Mouse (Mus musculus) ES-CJ7 (cell line): ENCODE measurements at regions not wholly inside any gene's neighbourhood (a gene's known extent, or its start where the extent isn't known, plus 50 kb on each side); places are given as distances from the start of the nearest gene placed in this dataset.

Experiments used
- DNase-seq: peaks from one replicate; pipeline ENCODE4 v3.0.0; 2011; ENCODE audit warnings: low read depth, low spot score

DNA sequence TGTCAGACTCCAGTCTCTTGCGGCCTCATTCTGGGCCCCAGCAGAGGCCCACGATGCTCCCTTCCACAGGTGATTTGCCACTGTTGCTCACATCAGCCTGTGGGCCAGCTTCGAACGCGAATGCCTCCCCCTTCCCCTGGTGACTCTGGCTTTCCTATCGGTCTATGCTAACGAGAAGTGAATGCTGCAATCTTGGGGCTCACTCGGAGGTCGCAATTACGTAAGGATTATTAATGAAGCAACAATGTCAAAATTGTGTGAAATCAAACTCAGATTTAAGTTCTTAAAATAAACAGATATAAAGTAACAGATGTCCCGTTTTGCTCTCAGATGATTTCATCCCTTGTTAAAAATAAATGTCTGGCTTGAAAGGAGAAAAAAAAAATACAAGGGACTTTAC is 572.3 kb downstream of the Bnc2 start:
- DNase-seq, result no peak

DNA sequence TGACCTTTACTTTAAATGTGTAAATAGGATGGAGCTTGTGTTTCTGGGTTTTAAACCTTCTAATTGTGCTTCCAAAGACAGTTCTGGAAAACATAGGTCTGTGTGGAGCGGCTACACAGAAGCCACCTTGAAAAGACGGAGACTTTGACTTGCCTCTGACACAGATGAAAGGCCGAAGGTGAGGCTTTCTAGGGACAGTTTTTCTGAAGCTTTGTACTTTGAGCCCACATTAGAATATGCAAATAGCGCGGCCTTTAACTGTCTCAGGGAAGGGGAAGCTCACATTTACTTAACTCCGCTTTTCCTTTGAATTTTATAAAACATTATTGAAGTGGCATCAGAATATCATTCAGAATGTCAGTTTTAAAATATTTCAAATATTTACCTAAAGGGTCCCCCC is 566.5 kb downstream of the Bnc2 start:
- DNase-seq, result peak; percentile 16

DNA sequence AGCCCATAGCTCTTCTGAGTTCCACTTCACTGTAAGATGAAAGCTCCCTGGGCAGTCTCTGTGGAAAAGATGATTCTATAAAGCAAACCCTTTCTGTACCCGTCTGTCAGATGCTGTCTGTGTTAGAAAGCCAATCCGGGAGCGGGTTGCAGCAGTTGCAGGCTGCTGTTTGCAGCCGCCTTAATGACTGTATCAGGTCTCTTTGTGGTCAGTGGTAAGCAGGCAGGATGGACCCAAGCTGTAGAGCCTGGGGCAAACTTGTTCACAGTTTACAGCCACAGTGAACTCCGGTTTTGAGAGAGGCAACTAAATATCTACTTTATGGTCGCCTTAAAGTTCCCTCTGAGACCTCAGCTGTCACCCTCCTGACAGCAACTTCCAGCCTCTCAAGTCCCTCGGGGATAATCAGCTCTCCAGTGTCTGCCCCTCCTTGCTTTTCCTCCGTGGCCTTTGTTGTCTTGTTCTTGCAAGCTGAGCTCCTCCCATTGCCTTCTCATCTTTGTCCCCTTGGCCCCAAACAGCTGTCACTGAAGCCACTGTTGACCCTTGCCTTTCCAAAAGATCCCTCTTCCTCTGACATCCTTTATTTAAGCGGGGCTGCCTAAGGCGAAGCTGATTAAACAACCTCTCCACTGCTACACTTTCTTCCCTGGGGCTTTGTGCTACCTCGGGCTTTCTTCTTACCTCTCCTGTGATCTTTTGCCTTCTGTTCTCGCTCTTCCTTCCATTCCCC is 565.1 kb downstream of the Bnc2 start:
- no peak for DNase-seq

DNA sequence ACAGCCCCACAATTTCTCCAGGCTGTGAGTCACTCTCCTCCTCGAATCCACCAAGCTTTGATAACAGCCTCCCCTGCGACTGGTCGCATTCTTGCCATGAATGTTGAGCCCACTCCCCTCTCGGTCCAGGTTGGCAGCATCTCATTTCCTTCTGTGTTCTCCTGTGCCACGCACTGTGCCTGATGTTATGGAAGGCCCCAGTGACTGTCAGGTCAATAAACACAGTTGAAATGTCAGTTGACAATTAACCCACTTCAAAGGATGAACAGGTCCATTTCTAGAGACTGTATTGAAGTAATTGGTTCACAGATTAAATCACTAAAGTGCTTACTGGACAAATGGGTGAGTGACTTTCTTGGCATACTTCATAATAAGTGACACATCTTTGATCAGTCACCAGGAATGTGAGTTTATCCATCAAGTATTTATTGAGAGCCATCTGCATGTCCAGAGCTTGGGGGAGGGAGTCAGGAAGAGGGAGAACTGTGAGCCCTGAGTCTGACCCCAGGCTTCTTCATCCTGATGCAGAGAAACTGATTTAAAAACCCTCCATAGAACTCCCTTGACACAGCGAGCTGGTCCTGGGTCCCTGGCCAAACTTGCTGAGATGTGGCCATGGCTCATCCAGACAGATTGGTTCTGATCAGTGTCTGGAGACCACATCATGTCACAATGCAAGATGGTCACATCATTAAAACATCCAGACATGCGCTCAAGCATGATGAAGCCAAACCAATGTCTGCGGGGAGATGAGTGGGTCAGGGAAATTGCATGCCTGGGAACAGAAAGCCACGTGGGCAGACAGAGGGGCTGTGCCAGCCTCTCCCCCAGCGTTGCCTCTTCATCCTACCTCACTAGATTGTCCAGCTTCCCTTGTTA is 560.7 kb downstream of the Bnc2 start:
- DNase-seq, result no peak

DNA sequence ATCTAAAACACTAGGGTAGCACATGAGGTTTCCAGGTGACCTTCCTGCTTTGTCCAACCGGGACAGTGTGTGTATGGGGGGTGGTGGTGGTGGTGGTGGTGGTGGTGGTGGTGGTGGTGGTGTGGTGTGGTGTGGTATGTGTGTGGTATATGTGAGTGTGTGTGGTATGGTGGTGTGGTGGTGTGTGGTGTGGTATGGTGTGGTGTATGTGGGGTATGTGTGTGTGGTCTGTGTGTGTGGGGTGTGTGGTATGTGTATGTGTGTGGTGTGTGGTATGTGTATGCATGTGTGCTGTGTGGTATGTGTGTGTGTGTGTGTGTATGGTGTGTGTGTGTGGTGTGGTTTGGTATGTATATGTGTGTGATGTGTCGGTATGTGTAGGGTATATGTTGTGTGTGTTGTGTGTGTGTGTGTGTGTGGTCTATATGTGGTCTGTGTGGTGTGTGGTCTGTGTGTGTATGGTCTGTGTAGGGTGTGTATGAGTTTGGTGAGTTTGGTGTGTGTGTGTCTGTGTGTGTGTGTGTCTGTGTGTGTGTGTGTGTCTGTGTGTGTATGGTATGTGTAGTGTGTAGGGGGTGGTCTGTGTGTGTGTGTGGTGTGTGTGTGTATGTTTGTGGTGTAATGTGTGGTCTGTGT is 556.7 kb downstream of the Bnc2 start:
- DNase-seq, result no peak

DNA sequence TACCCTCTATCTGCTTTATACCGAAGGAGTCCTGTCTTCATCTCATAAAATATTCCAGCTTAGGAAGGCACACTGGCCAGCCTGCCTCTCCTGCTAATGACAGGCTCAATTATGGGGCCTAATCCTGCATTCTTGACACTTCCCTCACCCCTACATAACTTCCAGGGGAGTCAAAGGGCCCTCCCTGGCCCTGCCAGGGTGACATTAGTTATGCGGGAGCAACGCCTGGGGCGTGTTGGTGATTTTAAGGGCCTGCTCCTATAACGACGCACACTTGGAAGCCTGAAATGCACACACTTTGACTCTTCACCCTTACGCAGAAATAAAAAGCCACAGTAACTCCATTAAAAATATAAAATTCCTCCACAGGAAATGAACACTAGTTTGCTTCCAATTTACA is 555.5 kb downstream of the Bnc2 start:
- DNase-seq, result no peak

DNA sequence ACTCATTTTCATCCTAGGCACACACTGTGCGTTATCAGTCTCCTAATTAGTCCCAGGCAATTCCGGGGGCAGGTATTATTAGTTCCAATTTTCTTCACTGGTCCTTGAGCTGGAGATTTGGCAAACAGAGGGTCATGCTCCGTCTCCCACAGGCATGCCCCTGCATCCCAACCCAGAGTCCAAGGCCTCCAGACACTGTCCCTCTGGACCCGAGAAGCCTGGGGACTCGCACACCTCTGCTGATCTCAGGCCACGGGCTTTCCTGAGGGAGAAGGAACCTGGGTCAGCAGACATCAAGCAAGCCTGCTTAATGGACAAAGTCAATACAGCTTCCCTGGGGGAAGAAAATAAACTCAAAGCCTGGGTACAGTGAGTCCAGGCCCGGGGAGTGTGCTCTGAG is 554.7 kb downstream of the Bnc2 start:
- no peak for DNase-seq

DNA sequence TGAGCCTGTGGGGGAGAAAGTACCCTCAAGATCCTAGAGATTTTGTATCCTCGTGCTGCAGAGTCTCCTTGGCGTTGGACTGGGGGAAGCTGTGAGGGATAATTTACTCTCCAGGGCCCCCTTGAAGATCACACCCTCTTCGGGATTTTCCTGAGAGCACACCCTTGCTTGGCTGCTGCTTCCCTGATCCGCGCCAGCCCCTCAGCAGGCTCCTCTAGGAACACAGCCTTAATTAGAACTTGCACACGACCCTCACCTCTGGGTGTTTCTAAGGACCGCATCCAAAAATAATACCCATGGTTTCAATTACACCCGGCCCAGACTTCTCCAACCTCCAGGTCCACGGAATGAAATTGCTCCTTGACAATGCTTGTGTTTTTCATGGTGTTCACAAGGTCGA is 553.6 kb downstream of the Bnc2 start:
- DNase-seq, result no peak

DNA sequence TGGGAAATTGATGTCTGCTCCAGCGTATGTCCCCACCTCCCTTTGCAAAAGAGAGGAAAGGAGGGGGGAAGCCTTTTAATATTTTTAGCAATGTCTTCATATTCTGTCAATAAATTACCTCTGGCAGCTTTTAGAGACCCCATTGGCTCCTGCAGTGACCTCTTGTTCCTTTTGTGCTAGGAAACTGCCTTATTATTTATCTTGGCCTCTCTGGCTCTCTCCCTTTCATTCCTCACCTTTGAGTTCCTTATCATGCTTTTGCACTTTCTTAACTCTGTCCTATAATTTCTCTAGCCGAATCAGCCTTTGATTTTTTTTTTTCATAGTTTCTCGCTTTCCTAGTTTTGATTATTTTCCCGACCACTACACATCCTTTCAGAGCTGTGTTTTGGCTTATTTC is 548.7 kb downstream of the Bnc2 start:
- no peak for DNase-seq

DNA sequence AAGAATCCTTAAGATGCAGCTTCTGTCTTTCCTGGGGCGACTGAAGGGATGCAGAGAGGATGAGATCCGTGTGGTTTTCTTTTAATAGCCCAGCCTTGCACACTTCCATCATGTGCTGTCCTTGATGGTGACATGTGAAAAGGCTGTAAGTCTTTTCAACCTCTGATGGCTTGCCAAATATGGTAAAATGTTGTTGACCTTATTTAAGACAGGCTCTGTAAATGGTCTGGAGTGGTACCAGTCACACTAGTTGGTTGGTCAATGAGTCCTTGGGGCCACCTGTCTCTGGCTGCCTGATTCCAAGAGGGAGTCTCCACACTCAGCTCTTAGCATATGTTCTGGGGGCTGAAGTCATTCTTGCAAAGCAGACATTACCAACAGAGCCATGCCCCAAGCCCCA is 547.7 kb downstream of the Bnc2 start:
- no peak for DNase-seq

DNA sequence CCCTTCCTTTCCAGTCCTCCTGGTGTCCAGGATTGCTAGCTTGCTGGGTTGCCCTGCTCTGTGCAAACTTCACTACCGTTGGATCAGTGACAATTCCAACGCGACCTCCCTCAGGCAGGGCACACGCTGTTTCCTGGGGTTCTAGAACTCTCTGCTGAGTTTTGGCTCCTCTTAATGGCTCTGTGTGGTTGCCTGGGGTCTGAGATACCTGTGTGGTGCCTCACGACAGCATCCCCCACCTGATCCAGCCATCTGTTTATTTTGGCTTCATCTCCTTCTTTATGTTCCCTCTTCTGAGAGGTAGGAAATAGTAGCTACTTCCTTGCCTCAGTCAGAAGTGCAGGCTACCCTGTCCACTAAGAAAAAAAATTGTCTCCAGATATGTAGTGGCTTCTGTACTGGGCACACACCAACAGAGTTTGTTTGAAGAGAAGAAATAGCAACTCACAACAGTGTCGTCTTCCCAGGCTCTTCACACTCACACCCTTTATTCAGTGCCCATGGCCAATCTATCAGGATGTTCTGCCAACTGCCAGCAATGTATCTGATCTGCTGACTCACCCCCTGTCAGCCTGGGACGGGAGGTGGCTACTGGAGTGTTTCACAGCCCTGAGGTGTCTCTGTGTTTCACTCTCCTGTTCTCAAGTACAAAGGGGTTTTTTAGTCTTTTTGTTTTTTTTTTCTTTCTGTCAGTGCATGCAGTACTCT is 544.1 kb downstream of the Bnc2 start:
- no peak for DNase-seq

DNA sequence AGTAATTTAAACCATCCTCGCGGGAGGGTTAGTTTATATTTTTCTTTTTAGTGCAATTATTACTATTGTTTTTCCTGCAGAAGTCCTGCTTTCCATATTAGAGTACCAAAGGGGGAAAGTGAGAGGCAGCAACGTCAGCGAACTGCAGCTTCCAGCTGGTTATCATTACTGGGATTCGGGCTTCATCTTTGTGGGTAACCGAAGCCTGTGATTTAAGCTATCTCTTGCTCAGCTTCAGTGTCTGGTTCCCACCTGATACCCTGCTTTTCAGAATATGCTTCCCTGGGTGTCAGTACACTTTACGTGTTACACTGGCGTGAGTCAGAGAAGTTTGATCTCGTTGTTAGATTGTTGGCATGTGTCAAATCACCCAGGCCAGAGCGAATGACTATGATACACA is 539.3 kb downstream of the Bnc2 start:
- no peak for DNase-seq

DNA sequence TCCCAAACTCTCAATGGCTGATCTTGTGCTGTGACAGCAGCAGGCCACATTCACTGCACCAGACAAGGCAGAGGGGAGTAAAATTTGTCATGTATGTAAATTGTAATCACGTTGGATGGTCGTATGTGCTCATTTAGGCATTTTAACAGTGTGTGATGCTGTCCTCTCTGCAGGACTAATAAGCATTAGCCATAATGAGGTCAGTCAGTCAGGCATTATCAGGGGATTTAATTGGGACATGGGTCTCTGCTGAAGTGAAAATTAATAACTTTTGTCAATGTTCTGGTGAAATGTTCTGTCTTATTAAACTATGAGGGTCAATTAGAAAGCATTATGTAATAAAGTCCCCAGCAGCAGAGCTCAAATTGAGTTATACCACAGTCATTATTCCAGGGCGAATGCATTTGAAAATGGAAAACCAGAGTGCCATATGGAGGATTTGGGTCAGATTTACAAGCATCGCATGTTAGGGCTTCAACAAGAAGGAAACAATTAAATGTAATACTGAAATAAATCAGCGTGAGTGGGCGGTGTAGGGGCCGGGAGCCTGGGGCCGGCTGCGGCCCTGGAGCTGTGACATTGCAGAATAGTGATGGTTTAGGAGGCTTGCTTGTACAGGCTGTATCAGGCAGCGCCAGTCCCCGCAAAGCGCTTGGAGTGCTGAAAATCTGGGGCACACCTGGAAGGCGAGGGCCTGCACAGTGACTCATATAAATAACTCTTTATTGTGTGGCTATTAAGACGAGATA is 537.7 kb downstream of the Bnc2 start:
- DNase-seq, result no peak

DNA sequence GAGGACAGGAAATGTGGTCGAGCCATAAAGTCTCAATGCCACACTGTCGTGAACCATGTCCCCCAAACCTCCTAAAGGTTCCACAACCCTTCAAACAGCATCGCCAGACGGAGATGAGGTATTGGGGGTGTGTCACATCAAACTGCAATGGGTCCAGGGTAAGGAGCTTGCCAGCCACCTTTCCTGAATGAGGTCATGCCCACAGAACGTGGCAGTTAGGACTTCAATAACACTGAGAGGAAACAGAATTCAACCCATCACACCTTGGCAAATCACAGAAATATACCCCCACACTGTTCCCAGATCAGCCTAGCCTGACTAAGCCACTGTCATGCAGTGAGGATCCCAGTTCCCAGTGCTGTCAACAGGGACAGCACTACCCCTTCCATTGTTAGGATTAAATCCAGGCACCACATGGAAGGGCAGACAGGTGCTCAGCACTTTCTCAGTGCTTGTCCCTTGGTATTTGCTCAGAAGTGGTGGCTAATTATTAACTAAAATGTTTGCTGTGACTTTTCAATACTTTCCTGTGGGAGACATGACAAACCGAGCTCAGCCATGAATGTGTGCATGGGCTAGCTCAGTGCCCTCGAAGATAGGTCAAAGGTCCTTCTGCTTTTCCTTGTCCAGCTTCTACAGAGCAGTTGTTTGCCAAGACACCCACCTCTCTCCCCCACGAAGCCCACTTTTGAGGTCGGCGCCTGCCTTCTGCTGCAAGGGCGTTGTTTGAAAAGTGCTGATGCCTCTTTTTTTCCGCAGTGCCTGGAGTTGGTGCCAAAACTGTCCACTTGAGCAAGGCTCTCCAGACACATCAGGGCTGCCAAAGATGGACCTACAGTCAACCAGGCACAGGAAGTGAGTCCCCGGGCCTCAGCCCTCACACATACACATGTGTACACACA is 525.7 kb downstream of the Bnc2 start:
- no peak for DNase-seq

DNA sequence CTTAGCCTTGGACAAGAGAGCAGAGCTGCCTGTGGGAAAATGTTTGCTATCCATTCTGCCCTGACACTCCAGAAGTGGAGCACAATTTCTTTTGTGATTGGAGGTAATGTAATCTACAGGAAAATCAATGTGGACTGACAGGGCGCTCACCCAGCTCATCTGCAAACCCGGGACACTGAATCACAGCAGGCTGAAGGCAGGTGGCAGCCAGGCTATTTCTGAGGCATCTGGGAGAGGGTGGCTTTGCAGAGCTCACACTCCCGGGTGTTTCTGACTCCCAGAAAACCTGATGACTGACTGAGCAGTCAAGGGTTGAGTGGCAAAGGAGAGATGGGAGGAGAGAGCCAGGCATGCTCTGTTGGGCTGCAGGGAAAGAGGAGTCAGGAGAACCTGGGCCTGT is 524.4 kb downstream of the Bnc2 start:
- no peak for DNase-seq

DNA sequence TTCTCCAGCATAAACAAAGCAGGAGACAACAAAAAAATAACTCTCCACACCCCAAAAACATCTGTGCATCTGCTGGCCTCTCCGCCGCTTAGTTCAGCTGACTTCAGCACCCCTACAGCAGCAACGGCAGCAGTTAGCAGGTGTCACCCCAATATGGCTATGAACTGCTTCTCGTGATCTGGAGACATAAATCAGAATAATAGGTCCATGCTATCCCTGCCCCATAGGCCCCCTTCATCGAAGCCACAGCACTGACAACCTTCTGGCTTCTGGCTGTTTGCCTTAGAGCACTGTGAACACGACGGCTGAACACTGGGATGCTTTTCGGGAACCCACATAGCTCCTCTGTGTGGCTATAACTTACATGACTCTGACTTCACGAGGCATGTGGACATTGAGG is 523.8 kb downstream of the Bnc2 start:
- DNase-seq, result no peak

DNA sequence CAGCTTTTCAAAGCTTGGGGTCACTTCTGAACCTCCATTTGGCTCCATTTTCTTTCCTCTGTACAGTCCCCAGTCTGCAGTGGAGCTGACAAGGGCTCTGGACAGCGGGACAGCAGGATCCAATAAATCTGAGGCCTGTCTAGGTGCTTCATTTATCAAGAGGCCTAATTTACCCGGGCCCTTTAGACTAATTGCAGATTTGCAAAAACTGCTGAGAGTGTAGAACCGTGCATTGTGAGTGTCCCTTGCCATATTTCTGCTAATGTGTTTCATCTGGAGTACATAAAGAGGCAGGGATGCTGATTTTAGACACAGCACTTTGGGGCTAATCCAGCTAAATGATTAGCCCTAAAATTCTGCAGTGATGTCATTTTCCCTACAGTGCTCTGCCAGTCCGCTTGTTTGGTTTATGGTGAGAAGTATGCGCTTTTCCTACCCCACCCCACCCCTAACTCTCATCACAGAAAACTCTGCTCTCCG is 523.1 kb downstream of the Bnc2 start:
- DNase-seq, result no peak

DNA sequence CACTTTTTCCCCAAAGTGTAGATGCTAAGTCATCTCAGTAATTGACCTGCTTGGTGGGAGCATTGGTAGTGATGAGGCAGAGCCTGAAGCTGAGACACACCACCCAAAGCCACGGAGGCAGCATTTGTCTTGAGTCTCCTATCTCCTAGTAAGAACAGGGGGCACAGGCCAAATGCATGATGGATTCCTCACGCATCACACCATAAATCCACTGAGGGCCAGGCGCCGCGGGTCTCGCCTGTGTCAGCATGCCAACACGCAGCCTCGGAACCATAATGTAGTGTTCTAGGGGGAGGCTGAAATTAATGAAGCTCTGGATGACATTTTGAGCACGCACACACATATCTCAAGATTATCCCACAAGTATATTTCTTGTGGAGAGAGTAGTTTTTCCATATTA is 521.5 kb downstream of the Bnc2 start:
- DNase-seq, result no peak

DNA sequence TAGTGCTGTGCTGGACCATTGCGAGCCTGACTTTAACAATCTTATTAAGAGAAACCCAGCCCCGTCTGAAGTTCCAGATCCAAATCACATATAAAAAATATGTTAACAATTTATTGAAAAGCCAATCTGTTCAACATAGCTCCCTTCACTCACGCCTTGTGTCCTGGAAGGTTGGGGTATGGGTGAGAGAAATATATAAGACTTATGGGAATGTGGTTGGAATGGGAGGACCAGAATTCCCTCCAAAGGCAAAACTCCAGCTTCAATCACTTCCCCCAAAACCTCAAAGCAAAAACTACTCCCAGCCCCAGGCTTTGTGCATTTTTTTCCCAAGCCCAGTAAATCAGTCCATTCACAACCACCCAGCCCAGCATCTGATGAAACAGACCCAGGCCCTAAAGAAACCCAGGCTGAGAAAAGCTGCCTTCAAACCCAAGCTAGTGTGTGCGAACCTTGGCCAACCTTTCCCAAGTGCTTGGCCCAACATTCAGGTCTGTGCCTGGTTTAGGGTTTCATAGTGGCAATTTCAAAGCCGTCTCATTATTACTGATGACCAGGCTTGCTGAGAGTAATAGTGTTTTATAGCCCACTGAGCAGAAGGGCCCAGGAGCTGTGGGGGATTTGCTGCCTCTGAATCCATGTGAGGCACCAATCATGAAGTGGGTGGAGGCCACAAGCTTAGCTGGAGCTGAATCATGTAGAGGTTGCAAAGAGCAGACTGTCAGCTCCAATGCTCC is 517.0 kb downstream of the Bnc2 start:
- no peak for DNase-seq
